Mouse (Mus musculus): ENCODE results near the gene Gm1110.
"Not testable (repeated sequence)": the region's sequence is repeated elsewhere in the genome, so short reads cannot be mapped to it uniquely, and the experiment has no call there.

The Gm1110 gene

DNA sequence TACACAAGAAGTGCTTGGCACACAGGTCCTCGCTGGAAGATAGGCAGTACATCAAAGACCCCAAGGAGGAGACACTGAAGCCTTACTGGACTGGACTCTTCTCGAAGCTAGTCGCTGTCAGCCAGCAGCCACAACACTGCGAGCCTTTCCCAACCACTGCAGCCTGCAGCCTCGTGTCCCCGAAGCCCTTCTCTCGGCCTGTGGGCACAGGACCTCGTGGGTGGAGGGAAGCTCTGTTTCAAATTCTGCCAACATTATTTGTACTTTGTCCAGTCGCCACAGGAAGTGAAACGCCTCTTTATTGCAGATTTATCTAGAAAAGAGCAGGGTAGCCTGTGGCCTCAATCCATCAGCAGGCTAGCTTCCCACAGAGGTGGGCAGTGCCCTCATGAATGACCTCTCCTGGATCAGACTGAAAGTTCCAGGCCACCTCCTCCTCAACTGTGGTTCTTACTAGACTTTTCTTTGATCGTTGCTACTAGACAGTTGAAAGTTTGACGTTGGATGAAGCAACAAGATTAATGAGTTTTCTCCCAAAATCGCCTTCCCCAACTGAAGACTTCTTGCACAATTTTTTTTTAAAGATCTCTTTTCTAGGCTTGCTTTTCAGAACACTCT lies at the start of gene Gm1110:
TSS of gene Gm1110 (minus strand) at position 203 of the 618 bp plus-strand sequence.
- H3K36me3 ChIP-seq (ENCODE audit: control insufficient read depth, insufficient read depth, low read length, poor library complexity, severe bottlenecking), result no peaks in the 10 kb centered on the region
- no peak for DNase-seq (ENCODE audit: low read depth, low spot score)

DNA sequence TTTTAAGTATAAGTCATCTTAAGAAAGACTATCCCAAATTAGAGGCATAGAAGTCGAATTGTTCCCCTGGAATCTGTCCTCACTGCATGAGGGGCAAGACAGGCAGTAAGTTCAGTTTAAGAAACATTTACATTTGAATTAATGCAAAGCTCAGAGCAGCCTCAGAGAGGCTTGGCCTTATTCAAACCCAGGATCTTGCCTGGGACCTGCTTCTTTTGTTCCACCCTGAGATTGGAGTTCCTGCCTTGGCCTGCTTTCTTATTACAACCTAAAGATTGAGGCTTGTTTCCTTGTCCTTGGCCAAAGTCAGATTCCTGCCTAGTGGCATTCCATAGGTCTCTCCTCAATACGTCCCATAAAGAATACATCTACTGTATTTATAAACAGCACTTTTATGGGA lies 24.9 kb upstream of the Gm1110 start:
- DNase-seq (ENCODE audit: low read depth, low spot score), result no peak
- H3K27me3 ChIP-seq (ENCODE audit: control insufficient read depth, insufficient read depth, low read length, poor library complexity, severe bottlenecking), result no peaks in the 10 kb centered on the region
- H3K36me3 ChIP-seq (ENCODE audit: control insufficient read depth, insufficient read depth, low read length, poor library complexity, severe bottlenecking), result no peaks in the 10 kb centered on the region

More for the DNA sequence above, at the start of gene Gm1110:
- H3K27me3 ChIP-seq (ENCODE audit: control insufficient read depth, insufficient read depth, low read length, poor library complexity, severe bottlenecking), result no peaks in the 10 kb centered on the region

DNA sequence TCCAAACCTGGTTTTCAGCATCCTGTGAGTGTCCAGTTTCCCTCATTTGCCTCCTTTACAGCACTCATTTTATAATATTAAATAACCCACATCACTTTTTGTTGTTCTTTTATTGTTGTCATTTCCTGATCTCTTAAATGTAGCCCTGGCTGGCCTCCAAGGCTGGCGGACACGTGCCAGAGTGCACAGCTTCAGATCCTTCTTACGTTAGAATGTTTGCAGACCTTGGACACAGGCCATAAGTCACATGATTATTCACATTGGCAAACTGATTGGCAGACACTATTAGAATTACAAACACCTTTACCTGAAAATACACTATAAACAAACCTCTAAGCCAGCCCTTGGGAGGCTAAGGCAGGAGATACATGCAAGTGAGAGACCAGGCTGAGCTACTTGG lies 1.2 kb upstream of the Gm1110 start:
- no peak for DNase-seq (ENCODE audit: low read depth, low spot score)
- Histone ChIP-seq H3K36me3 (ENCODE audit: control insufficient read depth, insufficient read depth, low read length, poor library complexity, severe bottlenecking) (no peaks in the 10 kb centered on the region), H3K27me3 (ENCODE audit: control insufficient read depth, insufficient read depth, low read length, poor library complexity, severe bottlenecking) (no peaks in the 10 kb centered on the region)

DNA sequence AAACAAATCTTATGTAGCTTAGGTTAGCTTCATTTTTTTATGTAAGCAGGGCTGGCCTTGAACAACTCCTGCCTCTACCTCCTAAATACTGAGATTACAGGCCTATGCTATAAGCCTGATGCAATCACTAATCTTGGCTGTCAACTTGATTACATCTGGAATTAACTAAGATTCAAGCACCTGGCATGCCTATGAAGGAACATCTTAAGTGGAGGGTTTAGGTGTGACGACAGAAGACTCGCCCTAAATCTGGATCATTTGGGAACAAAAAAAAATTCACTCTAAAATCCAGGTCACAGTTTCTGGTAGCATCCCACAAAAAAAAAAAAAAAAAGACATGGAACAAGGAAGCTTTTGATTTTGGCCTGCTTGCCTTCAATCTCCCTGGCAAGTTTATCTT lies 3.1 kb downstream of the Gm1110 start:
- no peak for DNase-seq (ENCODE audit: low read depth, low spot score)
- Histone ChIP-seq H3K27me3 (ENCODE audit: control insufficient read depth, insufficient read depth, low read length, poor library complexity, severe bottlenecking) (no peaks in the 10 kb centered on the region), H3K36me3 (ENCODE audit: control insufficient read depth, insufficient read depth, low read length, poor library complexity, severe bottlenecking) (no peaks in the 10 kb centered on the region)

DNA sequence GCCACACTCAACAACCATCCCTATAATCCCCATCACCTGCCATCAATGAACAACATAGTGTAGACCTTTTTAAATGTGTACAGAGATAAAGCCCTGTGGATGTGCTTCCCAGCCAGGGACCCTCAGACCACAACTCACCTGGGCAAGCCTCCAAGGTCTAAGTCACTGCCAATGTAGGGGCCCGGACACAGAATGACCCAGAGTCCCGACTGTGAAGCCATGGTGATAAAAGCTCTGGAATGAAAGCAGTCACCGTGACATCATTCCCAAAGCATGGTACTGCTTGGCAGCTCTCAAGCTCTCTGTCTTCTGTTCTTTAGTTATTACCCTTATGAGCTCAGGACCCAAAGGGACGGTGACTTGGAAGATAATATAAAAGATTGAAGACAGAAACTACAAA lies 9.8 kb downstream of the Gm1110 start:
- no peaks in the 10 kb centered on the region for H3K36me3 ChIP-seq (ENCODE audit: control insufficient read depth, insufficient read depth, low read length, poor library complexity, severe bottlenecking)
- H3K27me3 ChIP-seq (ENCODE audit: control insufficient read depth, insufficient read depth, low read length, poor library complexity, severe bottlenecking), result no peaks in the 10 kb centered on the region
- DNase-seq (ENCODE audit: low read depth, low spot score), result no peak

DNA sequence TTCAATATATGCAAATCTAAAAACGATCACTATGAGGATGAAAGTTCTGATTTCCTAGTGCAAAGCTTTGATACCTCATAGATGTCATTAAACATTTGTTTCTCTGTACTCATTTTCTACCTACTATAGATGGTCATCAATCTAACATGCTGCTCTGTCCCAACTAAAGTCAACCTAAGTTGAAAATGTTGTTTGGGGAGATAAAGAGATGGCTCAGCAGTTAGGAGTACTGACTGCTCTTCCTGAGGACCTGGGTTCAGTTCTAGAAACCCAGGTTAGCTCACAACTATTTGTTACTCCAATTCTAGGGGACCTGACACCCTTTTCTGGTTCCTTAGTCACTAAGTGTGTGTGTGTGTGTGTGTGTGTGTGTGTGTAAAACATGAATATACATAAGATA lies 11.7 kb downstream of the Gm1110 start:
- Histone ChIP-seq H3K36me3 (ENCODE audit: control insufficient read depth, insufficient read depth, low read length, poor library complexity, severe bottlenecking) (no peaks in the 10 kb centered on the region), H3K27me3 (ENCODE audit: control insufficient read depth, insufficient read depth, low read length, poor library complexity, severe bottlenecking) (no peaks in the 10 kb centered on the region)
- no peak for DNase-seq (ENCODE audit: low read depth, low spot score)

DNA sequence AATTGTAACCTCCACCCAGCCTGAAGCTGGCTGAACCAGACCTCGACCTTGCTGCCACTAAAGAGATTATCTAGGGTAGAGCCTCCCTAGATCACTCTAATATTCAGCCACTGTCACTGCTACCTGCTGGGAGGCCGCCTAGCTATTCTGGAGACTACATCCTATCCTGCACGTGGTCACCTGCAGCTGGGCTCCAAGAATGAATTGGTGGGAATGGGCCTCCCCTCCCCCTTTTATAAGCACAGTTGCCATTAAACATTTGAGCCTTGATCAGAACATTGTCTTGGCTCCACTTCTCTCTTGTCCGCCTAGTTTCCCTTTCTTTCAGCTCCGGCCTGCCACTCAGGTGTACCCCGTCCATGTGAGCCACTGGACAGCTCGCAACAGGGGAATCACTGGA lies 53.1 kb downstream of the Gm1110 start:
- DNase-seq (ENCODE audit: low read depth, low spot score); H3K36me3 ChIP-seq (ENCODE audit: control insufficient read depth, insufficient read depth, low read length, poor library complexity, severe bottlenecking); H3K27me3 ChIP-seq (ENCODE audit: control insufficient read depth, insufficient read depth, low read length, poor library complexity, severe bottlenecking): not testable (repeated sequence)

DNA sequence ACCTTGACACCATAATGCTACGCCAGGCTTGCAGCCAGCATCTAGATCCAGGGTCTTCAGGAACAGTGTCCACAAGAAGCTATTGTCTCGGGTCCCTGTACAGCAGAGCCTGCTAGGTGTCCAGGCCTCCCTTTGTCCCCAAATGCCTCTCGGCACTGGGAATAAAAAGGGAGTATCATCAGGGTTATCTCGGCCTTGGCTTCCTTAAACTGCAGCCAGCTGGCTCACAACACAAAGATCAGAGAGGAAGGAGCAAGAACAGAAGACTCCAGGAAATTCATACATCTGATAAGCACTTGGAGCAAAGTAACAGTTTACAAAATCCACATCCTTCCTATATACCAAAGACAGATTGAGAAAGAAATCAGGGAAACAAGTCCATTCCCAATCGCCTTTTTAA lies 62.2 kb downstream of the Gm1110 start, which contains the start of gene Glb1l3:
TSS of gene Glb1l3 (minus strand) at position 140 of the 400 bp plus-strand sequence.
- no peaks in the 10 kb centered on the region for H3K36me3 ChIP-seq (ENCODE audit: control insufficient read depth, insufficient read depth, low read length, poor library complexity, severe bottlenecking)
- H3K27me3 ChIP-seq (ENCODE audit: control insufficient read depth, insufficient read depth, low read length, poor library complexity, severe bottlenecking), result no peaks in the 10 kb centered on the region
- no peak for DNase-seq (ENCODE audit: low read depth, low spot score)

DNA sequence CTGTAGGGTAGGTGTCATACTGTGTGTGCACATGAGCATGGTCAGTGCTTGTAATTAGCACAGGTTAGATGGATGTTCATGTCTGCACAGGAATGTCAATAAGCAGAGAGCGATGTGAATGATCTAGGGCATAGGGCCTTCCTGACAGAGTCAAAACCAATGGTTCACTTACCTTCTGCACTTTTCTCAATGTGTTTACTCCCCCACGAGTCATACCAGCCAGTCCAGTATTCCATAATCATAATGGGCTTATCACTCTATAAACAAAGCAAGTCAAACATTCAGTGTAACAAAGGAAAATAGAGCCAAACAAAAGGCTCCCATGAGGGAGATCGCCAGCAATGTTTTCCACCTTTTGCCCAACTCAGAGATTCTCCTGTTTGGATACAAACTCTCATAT lies 91.8 kb downstream of the Gm1110 start:
- DNase-seq (ENCODE audit: low read depth, low spot score), result no peak
- no peaks in the 10 kb centered on the region for H3K36me3 ChIP-seq (ENCODE audit: control insufficient read depth, insufficient read depth, low read length, poor library complexity, severe bottlenecking)

More for the DNA sequence above, 91.8 kb downstream of the Gm1110 start:
- H3K27me3 ChIP-seq (ENCODE audit: control insufficient read depth, insufficient read depth, low read length, poor library complexity, severe bottlenecking), result no peaks in the 10 kb centered on the region
